Mouse (Mus musculus): ENCODE measurements at regions not wholly inside any gene's neighbourhood (a gene's known extent, or its start where the extent isn't known, plus 50 kb on each side); places are given as distances from the start of the nearest gene placed in this dataset.

DNA sequence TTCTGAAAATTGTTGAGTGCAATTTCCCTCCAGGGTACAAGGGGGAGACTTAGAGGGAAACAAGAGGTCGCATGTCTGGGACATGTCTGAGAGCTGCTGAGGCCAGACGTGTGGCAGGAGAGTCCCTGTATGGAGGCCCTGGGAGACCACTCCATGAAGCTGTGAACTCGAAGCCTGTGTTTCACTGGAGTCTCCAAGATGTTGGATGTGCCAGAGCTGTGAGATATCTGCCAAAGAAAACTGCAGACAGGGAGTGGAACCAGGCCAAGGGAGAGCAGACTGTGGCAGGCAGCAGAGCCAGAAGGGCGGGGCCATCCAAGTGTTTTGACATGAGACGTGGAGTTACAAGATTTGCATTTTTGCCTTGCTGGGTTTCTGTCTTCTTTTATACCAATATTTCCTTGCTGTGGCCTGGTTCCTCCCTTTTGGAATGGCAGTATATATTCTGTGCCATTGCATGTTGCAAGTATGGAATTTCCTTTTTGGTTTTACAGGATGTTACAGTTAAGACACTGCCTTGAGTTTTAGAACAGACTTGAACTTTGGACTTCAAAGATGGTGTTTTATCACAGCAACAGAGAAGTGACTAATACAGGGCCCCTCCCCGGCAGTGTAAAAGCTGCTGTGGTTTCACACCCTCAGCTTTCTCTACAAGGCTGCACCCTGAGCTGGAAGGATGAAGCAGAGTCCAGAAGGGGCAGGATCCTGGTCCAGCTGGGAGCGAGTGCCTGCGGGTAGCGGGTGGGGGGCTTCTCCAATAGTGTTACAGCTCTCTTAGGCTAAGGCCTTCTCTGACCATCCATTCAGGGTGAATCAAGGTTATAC lies 85.0 kb upstream of the Prok2 start:
- no peak for DNase-seq

DNA sequence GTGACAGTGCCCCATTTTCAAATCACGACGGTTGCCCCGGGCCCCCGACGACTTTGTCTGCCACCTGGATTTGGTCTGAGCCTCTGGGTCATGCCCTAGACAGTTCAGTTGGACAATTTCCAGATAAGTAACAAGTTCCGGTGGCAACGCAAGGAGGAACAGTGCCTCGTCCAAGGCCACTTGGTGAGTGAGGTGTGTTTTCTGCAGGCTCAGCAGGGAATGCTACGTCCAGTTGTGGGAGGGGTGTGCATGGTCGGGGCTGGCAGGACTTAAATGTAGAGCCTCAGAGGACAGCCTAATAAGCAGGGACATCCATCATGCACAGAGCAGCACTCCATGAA lies 78.7 kb upstream of the Prok2 start:
- peak; percentile 5 for DNase-seq

DNA sequence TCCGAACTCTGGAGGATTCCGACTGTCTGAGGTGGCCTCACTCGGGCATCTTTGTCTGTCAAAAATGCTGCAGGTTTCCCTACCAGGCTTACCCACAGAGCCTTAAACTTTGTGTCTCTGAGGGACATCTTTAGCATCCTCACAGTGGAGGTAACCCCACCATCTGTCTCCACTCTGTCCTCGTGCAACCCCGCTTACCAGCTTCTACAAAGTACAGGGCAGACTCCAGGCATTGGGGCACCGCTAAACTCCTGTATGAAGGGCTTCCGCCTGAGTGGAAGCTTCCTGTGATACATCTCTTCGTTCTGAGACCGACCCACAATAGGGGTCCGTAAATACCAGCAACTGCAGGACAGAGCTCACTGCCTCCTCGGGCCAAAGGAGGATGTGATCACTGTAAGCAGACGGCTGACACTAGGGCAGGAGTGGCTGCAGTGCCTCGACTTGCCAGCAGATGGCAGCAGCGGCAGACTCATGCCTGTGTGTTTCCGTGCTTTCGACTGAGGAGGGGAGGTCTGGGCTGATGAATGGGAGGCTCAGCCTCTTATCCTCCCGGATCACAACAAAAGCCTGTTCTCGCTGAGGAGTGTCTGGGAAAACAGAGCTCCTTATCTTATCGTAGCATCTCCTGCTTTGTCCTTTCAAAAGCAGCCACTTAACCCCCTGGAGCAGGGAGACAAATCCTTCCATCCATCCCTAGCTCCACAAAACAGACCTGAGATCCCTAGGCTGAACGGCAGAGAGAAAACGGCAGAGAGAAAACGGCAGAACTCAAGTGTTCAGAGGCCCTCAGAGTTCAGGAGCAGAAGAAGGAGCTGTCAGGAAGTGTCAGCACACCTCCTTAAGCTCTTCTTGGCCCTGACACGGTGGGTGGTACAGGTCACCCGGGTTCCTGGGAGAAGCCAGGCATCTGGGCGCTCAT lies 78.1 kb upstream of the Prok2 start:
- peak; percentile 91 for DNase-seq

DNA sequence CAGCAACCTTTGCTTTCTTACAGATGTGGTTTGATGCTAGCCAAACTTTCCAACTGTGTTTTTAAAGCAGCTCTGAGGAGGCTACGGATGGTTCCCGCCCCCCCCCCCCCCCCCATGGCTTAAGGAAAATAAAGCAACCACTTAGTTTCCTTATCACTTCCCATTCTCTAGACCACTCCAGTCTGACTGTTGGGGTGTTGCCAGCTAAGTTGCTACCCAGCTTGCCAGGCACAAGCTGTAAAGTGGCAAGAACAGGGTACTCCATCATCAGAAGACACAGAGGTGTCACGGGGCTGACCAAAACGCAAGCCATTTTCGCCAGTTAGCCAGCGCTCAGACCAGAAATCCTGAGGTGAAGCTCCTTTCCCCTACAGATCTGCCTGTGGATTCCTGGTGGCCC lies 74.7 kb upstream of the Prok2 start:
- no peak for DNase-seq

DNA sequence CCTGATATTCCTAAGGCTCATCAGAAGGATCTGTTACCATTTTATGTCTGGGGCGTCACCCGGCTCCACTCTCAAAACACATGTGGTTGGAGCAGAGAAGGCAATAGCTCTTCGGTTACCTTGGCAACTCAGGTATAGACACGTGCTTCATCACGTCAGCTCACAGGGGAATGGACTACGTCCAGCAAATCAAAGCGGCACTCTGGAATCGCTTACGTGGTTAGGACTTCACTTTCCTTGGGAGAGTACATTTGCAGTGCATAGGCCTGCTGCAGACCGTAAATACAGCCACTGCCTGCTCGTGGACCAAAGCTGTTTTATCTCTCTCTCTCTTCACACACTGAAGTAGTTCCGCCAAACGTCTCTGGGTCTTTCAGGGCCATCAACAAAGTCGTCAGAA lies 74.1 kb upstream of the Prok2 start:
- no peak for DNase-seq

DNA sequence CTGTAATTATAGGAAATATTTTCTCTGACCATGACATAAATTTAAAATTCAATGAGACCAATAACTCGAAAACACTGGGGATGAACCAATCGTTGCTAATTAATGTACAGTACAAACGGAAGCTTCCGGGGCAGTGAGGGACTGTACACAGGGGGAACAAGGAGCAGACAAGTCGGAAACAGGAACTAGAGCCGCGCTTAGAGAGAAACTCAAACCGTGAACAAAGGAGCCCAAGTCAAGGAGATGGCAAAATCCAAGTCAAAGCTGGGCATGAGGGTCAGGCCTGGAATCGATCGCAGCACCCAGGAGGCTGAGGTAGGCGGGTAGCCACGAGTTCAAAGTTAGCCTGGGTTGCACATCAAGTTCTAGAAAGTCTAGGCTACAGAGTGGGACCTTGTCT lies 70.2 kb upstream of the Prok2 start:
- no peak for DNase-seq

DNA sequence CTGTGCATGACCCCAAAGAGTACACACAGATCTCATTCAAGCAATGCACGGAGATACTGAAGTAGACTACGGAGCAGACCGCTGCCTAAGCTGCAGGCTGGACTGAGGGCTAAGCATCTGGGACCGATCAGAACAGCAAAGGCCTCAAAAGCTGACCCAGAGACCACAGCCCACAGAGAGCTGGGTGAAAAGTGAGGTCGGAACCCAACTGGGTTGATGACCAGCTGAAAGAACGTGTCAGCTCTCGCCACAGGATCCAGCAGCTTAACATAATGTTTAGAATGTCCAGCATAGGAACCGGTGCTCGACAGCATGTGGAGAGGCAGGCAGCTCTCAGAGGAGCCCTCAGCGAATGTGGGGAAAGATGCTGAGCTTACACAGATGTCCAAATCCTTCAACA lies 67.4 kb upstream of the Prok2 start:
- no peak for DNase-seq

DNA sequence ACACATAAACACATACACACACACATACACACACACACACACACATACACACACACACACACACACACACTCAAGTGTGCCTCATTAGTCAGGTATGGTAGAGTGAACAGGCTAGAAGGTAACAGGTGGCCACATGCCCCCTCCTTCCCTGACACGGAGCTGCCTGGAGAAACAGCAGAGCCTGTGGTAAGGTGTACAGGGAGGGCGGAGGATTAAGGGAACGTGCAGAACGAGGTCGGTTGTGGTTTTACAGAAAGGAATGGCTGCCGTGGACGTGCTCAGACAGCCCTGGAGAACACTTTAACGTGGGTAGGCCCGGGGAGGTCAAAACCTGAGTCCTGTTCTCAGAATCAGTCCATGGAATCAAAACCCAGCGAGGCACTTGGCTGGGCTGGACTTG lies 66.2 kb upstream of the Prok2 start:
- DNase-seq = no peak

DNA sequence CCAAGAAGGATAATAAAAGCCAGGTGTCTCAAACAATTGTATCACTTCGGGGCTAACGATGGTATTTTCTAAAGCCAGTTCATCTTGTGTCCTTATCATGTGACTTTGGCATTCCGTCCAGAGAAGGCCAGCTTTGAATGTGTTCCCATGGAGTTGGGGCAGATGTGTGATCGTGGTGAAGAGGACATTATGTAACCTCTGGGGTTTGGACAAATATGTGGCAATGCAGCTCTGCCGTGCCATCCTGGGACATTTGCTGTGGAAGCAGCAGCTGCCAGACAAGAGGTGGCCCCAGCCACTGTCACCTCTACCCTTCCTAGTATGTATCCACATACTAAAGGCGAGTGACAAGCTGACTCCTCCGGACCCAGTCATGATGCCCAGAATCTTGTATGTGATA lies 60.8 kb upstream of the Prok2 start:
- no peak for DNase-seq

DNA sequence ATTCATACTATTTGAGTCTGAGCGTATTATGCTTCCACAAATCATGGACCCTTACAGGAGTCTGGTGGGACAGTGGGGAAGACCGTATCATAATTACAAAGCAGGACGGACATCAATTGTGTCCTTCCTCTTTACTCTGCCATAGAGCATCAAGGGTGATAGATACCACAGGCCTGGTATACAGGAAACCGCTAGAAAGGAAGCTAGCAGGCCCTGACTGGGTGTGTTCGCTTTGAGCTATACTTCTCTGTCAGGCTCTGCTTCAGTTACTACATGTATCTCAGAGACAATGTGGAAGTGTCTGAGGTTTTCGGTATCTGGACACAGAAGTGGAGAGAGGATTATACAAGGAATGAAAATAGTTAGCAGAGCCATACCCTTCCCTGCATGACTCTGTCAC lies 59.0 kb upstream of the Prok2 start:
- DNase-seq = no peak

DNA sequence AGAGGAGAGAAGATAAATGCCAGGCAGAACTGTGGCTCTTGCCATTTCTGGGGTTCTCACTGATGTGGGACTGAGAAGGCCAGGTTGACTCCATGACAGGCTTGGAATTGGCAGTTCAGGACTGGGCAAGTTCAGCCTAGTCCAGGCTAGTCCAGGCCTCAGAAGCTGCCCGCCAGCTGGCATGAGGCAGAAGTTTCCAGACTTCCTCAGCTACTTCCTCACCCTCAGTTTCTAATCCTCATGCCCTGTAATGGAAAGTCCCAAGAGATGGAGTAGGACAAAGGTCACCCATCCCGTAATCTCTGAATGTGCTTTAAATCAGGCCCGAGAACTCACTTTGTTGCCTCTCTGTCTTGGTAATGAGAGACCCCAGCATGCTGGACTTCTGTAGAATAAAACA lies 58.6 kb upstream of the Prok2 start:
- DNase-seq = no peak

DNA sequence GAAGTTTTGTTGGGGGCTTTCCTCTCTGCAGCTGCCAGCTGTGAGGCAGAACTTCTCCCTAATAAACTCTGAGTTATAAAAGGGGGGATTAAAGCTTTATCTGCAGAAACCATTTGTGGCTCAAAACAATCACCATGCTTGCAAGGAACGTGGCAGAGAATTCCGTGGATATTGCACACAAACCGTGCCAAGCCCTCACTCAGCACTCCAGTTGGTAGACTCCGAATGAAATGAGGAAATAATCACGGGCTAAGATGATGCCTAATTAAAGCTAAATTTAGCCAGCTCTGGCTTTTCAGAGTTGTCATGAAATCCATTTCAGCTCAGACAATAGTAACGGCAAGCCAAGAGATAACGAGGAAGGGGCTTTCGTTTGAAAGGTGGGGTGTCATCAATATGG lies 58.1 kb upstream of the Prok2 start:
- DNase-seq = no peak

DNA sequence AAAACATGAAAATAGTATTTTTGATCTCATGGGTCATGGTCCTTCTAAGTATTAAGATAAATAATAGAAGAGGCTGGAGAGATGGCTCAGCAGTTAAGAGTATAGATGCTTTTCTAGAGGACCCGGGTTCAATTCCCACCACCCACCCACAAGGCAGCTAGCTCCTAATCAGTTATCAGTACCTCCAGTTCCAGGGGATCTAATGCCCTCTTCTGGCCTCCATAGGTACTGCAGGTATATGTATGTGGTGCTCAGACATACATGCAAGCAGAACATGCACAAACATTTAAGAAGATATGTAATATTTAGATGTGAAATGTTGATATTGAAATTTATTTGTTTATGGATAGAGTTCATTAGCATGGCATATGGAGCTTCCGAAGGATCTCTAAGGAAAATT lies 56.8 kb upstream of the Prok2 start:
- no peak for DNase-seq
